Mouse (Mus musculus) brain, embryonic 14.5 days (tissue): ENCODE measurements around the gene Lamp5. TPM values are rescaled to one million over a fixed set of nuclear protein-coding genes. Genes with fewer than 3 reads are reported as not detected.
A peak's percentile ranks its signal among the peaks of the same experiment; 100 is the strongest.

Experiments
- DNase-seq: peaks from one replicate; pipeline ENCODE4 v3.0.0-alpha.2; 2011; ENCODE audit warnings: low read depth
- CTCF ChIP-seq: fragments of 200-500 bp; IDR thresholded peaks from 2 replicates; pipeline ENCODE4 v1.5.1; 2012; ENCODE audit warnings: inconsistent platforms, mild to moderate bottlenecking, moderate library complexity, borderline replicate concordance; ENCODE audit not compliant: insufficient read depth, insufficient read length; ENCODE audit errors: extremely low read depth
- POLR2A ChIP-seq: fragments of 200-500 bp; IDR thresholded peaks from 2 replicates; pipeline ENCODE4 v1.6.1; 2012; ENCODE audit warnings: mild to moderate bottlenecking, inconsistent platforms, borderline replicate concordance; ENCODE audit not compliant: poor library complexity, insufficient read depth, insufficient read length, severe bottlenecking; ENCODE audit errors: extremely low read depth
- polyA plus RNA-seq: library from polyadenylated mRNA; depleted of rRNA; stranded (reverse); fragments of >200 nt; gene quantifications from 2 replicates; pipeline ENCODE4 v1.2.3, GENCODE M21; 2012

The Lamp5 gene
- polyA plus RNA-seq, 1 experiment, result 102 TPM

DNA sequence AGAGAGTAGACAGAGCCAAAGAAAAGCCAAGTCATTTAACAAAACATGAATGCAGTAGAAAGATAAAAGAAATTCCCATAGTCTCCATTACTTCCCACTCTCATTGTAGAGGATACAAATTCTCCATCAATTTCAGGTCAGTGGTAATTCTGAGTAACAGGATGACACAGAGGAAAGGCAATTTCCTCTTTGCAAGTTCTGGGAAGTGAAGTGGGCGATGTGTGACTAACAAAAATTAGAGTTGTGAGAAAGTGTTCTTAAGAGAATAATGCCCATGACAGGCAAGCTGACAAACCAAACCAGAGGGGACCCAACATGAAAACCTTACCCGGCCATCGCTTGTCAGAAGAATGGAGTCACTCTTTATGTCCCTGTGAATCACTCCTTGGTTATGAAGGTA, 45.1 kb downstream of the Lamp5 start:
- no peak for DNase-seq
- TF ChIP-seq POLR2A, result no peak
- no peak for TF ChIP-seq CTCF

DNA sequence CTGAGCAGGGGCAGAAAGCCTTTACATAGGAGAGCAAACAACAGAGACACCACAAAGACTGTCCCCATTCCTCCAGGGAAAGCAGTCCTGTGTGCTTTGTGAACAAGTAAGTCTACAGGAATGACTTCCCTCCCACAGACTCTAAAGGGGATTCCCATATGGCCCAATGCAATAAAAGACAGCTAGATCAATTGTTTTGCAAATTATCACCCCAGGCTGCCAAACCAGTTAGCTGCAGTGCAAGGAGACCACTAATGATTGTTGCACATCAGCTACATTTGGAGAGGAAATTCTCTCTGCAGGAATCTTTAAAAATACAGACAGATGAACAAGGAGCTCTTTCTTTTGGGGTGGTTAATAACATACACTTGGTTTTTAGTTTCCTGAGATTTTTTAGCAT, 55.6 kb downstream of the Lamp5 start:
- TF ChIP-seq CTCF (no peak), POLR2A (no peak)
- DNase-seq, result peak; percentile 88

DNA sequence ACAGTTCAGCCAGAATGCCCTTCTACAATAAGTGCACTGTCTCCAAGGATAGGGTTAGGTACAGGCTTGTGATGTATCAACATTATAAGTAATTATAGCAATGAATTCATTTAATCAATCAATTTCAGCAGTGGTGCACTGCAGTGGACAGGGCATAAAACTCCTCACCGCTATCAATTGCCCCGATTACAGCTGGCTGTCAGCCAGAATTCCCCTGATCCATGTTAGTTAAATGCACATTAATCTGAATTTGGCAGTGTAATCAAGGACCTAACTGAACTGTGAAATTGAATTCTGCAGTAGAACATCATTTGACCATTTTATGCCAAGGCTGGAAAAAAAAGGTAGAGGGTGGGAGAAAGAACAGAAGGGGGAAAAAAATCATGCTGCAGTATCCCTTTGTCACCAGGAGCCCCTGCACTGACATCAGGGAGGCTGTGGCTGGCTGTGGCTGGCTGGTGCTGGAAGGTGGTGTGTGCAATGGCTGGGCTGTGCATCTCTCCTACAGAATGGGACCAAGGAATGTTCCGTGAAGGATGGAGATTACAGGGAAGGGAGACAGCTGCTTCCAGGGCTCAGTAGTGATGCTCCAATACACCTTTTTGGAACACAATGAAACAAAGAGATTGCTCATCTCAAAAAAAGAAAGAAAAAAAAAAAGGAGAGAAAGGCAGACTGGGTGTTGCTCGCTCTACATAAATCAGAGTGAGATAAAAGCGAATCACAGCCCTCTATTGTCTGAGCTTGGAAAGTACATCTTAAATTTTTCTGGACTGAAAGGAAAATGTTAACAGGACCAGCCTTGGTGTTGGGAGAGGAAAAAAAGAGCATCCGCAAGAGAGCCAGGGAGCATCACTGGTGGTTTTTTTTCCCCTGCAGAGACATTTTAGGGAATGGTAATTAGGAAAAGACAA, 56.3 kb downstream of the Lamp5 start:
- TF ChIP-seq POLR2A, result no peak
- TF ChIP-seq CTCF, result no peak

DNA sequence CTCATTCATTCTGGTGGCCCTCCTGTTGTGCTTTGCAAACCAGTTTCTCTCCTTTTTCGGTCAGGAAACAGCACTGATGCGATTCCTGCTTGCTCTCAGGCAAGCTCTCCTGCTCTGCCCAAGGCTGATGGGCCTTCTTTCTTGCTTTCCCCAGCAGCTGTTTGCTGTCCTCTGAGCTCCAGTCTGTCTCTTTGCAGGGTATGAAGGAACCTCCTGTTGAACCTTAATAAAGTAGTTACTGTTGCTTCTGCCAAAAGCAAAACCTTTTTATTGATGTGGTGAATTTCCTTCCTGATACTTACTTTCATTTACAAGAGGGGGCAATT, 57.0 kb downstream of the Lamp5 start:
- no peak for TF ChIP-seq POLR2A
- no peak for TF ChIP-seq CTCF
- no peak for DNase-seq

More for the DNA sequence above, 56.3 kb downstream of the Lamp5 start:
- peak; percentile 89 for DNase-seq

- TF ChIP-seq CTCF (no peak), POLR2A (no peak)
- peak; percentile 9 for DNase-seq
Measured at GRCm38 (mm10) chr2:136113374-136113773, 61.3 kb downstream of the Lamp5 start.

- DNase-seq, result no peak
- no peak for TF ChIP-seq CTCF
Measured at GRCm38 (mm10) chr2:136118006-136118405, 66.0 kb downstream of the Lamp5 start.
